Mouse (Mus musculus) spleen, embryonic (tissue): Measurements from ENCODE around the gene Mettl13.

Experiments
- CTCF ChIA-PET: fragments of 350-600 bp; sonication (Branson Sonifier 250); formaldehyde crosslinking; loops from one replicate; lab custom pipeline; 2022; lab: Charles Lee

The Mettl13 gene

DNA sequence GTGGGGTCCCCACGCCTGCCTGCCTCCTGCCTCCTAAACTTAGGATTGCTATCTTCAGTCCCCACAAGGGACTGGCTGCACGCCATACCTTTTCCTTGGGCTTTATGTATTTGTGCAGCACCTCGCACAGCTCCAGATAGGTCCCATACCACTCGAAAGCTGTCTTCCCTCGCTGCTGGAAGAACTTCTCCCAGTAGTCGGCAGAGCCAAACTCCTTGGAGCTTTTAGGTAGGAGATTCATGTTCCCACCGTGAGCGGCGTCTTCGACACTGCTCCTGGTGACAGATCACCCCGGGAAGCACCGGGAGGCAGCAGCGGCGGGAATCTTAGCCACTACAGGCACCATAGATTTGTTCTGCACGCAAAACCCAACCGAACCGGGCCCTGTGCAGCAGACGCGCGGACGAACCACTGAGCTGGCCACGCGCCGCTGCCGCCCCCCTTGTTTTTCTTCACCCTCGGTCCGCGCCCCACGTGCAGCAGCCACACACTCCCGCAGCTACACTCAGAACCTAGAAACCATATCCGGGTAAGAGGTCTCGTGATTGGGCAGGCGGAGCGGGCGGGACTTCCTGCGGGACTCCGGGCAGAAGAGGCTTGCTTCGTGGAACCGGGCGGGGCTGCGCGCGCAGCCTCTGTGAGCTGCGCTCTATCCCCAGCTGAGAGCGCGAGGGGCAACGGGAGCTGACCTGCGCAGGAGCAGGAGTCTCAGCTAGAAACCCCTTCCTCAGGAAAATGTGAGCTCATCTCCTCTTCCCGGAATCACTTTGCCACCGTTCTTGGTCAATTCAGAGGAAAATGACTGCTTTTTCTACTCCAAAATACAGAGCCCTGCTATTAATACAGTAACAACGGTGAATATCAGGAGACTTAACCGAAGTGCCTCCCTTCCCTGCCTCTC lies at the start of gene Mettl13:
Gene Mettl13 (minus strand): TSS at position 536 of the 901 bp plus-strand sequence.
- CTCF ChIA-PET = no interaction called here

DNA sequence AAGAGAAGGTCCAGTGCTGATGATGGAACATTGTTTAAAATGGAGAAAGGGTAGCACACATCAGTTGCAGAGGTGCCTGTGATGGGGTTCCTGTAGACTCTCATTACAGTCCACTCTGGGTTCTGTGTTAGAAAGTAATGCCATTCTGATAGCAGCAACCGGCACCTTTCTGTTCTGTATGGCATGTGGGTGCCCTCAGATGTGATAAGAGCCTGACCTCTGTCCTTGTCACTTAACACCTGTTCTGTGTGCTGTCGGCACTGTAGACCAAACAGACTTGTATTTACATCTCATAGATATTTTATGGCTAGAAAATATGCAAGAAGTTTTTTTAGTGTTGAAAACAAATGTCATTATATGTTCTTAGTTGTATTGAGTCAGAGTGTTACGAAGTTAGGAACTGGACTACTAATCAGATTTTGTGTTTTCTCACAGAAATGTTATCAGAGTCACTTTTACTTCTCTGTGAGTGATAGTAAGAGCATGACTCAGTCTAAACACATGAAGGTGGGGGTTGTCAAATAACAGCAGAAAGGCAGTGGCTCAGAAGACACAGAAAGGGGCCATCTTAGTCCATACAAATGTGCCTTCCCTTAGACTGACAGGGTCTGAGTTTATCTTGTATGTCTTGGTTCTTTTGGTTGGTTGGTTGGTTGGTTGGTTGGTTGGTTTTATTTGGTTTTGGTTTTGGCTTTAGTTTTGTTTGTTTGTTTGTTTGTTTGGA lies 49.2 kb upstream of the Mettl13 start:
- CTCF ChIA-PET = no interaction called here

DNA sequence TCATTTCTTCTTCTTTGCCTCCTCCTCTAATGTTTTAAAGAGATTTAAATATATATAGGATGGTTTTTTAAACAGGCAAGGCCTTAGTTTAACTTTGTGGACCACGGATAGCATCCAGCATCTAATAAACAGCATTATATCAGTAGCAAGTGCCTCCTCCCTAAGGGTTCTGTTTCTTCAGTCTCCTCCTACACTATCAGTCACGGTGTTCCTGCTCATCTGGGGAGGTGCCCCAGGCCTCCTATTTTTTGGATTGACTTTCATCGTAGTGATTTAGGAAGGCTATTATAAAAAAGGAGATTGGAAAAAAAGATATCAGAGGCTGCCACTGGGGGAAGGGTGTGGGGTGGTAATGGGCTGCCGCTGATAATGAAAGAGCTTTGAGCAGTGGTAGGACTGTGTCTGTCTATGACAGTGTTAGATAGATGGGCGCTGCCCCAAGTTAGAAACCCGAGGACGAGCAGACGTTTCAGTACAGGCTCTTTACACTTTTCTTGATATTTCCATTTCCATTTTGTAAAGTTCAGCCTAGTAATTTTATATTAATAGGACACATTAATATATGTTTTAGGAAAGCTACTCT lies 42.2 kb upstream of the Mettl13 start:
- CTCF ChIA-PET = no interaction called here

DNA sequence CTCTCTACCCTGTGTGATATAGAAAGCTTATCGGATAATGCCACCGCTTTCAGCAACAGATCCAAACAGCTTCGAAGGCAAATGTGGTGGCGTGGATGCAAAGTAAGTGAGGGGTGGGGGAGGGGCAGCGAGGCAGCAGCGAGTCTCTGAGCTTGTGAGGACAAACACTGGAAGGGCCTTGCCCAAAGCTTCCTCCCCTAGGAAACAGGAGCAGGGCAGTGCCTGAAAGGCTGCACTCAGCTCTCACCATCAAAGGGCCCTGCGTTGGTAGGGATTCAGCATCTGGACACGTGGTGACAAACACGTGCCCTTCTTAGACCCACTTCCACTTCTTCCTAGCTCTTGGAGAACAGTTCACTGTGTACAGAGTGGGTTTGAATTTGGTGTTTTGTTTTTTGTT lies 41.1 kb upstream of the Mettl13 start:
- CTCF ChIA-PET = interaction anchor here (0.7 kb wide), 1 partner anchor 11 kb away, joined by 3 read pairs; no protein-coding TSS in a partner anchor

DNA sequence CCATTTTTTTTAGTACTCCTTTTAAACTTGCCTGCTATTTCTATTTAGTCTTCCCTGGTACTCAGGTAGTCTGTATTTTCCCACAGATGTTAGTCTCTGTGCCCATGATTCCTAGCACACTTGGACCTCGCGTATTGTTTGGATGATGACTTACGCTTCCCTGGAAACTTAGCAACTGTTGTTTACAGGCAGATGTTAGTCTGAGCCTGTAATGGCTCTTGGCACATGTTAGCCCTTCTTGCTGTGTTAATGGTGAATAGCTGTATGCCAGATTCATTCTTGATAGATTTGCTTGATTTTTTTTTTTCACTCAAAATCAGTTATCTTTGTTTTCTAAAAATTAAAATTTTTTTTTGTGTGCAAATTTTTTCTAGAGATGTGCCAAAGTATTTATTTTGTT lies 40.3 kb upstream of the Mettl13 start:
- CTCF ChIA-PET = no interaction called here

DNA sequence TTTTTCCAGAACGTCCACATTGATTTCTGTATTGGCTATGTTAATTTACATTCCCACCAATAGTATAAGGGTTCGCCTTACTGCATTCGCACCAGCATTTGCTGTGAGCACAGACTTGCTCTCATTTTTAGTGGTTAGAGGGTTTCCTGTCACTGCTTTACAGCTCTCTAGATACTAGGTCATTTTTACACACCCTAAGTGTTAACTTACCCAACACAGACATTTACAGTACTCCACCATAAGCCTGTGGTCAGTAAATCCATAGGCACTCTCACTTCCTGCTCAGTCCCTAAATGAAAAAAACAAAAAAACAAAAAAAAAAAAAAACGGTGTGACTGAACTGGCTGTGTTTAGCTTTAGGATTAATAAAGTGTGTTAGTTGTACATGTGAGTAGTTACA lies 37.9 kb upstream of the Mettl13 start:
- CTCF ChIA-PET = no interaction called here

DNA sequence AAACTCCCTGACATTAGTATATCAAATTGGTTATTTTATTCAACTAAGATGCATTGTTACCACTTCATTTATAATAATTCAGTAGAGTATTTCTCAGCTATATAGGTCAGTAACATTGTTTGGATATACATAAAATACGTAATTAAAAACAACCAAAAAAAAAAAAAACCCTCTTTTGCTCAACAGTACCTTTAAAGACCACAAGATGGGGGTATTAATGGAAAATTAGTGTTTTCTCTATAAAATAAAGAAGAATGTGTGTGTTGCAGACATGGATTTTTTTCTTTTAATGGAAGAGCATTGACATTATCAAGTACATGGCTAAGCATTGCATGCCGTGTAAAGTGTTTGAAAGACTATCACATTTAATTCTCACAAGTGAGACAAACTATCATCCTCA lies 34.5 kb upstream of the Mettl13 start:
- CTCF ChIA-PET = no interaction called here

DNA sequence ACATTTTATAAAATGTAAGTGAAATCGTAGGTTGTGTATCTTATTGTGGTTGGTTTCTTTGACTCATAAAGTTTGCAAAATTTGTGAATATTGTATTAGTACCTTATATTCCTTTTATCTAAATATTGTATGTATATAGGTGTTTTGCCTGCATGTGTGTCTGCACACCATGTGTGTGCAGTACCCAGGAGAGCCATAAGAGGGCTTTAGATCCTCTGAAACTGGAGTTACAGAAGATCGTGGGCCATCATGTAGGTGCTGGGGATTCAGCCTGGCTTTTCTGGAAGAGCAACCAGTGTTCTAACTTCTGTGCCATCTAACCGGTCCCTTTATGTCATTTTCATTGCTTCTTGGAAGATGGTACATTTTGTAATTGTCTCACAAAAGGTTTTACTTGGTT lies 26.7 kb upstream of the Mettl13 start:
- CTCF ChIA-PET = no interaction called here

DNA sequence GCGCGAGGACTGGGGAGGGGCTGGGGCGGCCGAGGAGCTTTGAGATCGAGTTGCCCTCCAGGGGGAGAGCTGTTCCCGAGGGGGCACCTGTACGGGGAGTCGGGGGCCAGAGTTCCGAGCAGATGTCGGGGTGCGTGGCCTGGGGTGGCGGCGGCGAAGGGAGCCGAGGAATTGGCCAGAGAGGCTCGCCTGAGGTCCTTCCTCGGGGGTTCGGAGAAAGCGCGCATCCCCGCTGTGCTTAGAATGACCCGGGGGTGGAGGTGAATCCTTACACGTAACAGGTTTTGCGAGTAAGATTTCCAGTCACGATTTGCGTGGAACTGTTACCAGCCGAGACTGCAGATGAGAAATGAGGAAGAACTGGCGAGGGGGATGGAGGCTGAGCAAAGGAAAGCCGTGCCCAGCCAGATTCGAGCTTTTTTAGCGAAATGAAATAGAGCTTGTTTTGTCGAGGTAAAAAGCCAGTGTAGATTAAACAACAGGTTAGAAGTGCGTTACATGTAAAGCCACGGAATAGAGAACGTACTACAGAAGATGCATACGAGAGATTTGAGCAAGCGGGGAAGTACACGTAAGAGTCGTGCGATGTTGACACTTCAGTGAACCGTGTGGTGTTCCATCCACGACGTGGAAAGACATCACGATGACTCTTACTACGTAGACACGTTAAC lies 22.7 kb upstream of the Mettl13 start:
- CTCF ChIA-PET = no interaction called here

DNA sequence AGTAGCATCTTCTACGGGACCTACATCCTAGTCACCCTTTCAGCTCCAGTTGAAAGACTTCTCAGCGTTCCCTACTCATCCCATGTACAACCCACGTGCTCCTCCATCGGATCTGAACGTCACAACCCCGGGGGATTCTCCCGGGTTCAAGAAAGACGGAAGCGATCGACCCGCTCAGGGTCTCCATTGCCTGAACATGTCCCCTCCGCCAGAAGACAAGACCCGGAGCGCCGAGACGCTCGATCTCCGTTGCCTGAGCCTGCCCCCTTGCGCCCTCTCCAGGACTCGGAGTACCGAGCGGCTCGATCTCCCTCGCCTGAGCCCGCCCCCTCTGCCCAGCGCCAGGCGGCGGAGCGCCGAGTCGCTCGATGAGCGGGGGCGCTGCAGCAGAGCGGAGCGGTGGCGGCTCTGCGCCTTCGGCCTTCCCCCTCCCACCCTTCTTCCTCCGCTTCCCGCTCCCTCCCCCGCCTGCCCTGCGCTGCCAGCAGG lies 22.0 kb upstream of the Mettl13 start, which contains the start of gene Vamp4:
Gene Vamp4 (plus strand): TSS at position 256 of the 489 bp plus-strand sequence.
- CTCF ChIA-PET = interaction anchor here (1.0 kb wide), 1 partner anchor 73 kb away, joined by 3 read pairs; no protein-coding TSS in a partner anchor

DNA sequence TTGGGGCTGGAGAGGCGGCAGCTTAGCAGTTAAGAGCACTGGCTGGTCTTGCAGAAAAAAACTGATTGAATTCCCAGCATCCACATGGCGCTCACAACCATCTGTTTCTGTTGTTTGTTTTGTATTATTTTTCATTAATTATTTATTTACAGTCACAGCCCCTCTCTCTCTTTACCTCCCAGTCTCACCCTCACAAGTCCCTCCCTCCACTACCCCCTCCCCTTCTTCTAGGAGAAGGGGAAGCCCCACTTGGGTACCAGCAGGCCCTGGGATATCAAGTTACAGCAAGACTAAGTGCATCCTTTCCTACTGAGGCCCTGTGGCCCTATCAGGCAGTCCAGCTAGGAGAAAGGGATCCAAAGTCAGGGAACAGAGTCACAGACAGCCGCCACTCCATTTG lies 19.0 kb upstream of the Mettl13 start:
- CTCF ChIA-PET = no interaction called here

DNA sequence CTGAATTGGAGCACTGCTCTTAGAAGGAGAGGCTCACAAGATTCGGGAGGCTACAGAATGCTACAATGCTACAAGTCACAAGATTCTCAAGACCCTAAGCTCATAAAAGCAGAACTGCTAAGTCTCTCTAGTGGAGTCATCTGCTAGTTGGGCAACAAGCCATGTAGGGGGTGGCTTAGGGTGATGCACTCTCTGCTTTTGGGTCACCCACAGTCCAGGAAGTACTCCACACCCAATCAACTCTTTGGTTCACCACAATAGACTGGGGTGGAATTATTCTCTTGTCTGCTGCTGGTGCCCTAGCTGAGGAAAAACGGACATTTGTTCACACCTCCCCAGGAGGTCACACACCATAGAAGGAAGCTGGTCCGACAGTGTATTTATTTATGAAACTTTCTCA lies 16.6 kb upstream of the Mettl13 start:
- CTCF ChIA-PET = no interaction called here

DNA sequence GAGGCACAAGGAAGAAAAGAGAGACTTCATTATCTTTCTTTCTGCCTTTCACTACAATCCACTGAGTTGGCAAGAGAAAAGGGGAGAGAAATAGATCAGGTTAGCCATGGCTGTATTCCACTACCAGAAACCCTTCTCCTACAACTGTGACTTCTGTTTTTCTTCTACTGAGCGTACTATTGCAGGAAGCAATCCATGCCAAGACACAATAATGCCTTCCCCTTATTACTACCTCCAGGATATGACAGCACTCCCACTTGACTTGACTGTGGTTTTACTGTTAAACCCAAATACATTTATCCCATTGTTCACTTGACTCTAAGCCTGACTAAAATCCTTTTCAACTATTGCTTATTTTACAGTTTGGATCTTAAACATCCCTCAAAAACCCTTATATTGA lies 14.9 kb upstream of the Mettl13 start:
- CTCF ChIA-PET = no interaction called here

DNA sequence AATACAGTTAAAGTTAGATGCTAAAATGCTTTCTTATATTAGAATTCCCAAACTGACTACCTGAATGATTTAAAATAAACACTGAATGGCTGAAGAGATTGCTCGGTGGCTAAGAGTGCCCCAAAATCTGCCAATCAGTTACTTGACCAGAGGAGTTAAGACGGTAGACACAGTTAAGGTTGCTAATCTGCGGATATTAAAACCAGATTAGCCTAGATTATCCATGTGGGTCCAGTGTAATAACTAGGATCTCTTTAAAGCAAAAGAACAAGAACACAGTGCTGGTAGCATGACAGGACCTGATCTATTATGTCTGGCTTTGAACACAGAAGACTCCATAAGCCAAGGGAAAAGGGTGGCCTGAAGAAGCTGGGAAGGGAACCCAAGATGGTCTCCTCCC lies 5.8 kb upstream of the Mettl13 start:
- CTCF ChIA-PET = no interaction called here

DNA sequence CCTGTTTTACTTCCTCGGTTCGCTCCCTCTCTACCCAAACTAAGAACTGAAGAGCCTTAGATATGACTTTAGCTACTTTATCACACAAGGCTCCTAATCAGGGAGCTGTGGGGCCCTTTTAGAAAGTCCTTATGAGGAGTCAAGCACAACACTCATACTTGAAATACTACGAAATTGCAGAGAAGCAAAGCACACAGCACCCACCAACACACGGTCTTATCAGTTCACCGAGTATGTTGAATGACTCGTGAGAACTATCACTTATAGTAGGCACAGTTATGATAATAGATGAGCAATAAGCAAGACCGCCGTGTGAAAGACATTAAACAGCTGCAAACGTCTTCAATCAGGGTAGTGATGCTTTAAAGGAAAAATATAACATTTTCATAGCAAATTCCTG lies 4.6 kb upstream of the Mettl13 start:
- CTCF ChIA-PET = no interaction called here

DNA sequence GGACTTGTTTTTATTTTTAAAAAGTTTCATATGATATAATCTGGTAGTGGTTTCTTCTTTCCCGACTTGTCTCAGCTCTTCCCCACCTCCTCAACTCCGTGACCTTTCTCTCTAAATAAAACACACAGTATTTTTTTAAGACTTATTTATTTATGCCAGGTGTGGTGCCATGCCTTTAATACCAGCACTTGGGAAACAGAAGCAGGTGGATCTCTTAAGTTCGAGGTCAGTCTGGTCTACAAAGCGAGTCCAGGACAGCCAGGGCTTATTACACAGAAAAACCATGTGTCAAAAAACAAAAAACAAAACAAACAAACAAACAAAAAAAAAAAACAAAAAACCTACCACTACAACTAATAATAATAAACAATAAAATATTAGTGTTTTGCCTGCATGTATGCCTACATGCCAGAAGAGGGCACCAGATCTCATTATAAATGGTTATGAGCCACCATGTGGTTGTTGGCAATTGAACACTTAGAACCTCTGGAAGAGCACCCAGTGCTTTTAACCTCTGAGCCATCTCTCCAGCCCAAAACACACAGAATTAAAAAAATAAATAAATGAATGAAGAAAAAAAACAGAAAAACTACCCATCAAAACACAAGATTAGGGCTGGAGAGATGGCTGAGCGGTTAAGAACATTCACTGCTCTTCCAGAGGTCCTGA lies 1.4 kb upstream of the Mettl13 start:
- CTCF ChIA-PET = no interaction called here

DNA sequence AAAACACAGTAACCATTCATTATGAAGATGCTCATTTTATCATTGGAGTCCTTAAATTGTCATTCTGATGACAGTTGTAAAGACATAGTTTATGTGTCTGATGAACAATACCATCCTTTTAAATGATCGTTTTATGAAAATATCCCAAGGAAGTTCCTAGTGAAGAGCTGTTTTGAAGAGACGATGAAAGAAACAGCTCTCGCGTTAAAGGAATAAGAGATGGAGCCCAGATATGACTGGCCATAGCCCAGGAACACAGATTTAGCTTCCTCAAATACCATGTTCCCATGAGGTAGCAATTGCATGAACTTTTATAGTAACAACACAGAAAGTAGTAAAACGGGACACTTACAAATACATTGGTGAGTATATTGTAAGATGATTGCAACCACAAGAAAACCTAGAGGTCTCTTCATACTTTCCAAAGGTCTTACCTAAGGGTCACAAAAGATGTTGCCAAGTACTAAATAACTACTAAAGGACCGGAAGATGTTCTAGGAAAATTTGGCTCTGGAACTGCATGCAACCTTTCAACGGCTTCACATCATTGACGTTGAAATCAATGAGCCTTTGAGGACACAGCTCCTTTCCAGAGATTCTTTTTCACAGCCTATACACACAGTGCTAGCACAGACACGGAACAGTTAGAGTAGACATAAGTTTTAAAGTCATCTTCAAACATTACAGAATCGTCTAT lies 714 bp upstream of the Mettl13 start:
- CTCF ChIA-PET = no interaction called here

DNA sequence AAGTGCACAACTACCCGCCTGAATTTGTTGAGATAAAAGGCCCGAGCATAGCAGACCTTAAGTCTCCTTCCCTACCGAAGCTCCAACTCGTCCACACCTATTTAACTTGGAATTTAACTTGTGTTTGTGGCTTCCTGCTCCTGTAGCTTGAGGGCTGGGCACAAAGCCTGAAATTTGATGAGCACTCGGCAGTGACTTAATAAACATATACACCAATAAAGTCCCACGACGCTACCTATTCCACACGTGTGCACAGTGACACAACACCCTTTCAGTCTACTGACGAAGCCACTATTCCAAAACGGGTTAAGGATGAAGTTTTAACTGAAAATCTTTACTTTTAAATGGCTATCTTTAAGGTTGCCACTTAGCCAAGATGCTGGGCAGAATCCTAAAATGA lies 744 bp downstream of the Mettl13 start:
- CTCF ChIA-PET = interaction anchor here (0.6 kb wide), 1 partner anchor 781 kb away, joined by 7 read pairs; no protein-coding TSS in a partner anchor

DNA sequence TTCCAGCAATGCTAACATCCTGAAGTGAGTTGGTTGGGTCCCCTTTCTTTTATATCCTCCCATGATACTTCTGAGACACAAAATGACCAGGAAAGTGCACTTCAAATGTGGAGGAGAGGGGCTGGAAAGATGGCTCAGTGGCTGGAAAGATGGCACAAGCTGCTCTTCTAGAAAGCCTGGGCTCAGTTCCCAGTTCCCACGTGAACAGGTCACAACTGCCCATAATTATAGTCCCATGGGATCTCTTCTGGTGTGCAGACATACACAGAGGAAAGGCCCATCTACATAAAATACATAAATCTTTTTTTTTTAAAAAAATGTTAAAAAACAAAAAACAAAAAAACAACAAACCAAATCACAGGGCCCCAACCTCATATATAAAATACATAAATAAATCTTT lies 5.1 kb downstream of the Mettl13 start:
- CTCF ChIA-PET = no interaction called here

DNA sequence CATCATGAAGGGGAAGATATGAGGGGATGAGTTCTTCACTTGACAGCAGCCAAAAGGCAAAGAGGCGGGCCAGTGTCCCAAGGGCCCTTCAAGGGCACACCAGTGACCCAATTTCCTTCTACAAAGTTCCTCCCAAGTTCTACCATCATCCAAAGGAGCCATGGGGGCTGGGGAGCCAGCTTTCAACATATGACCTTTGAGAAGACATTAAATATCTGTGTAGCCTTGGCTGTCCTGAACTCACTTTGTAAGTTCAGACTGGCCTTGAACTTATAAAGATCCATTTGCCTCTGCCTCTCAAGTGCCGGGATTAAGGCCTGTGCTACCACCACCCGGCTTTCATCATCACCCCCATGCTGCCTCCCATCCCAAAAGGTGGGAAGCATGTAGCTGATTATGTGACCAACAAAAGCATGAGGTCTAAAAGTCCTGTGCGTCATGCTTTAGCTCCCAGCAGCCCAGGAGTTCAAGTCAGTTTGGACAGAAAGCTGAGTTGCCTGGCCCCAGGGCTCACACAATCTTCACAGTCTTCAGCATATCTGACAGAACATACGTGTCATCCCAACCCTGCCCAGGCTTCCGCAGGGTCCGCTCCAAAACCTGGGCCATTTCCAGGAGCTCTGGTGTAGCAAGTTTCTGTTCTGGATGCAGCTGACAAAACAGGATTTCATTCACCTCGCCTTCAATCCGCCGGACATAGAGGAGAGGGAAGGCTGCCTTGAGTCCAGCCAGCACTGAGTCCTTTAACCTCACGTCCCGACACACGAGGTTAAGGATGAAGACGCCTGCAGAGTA lies 14.4 kb downstream of the Mettl13 start:
- CTCF ChIA-PET = no interaction called here
